Mouse (Mus musculus) myocyte (in vitro differentiated cells): Measurements from ENCODE around the gene Nprl2.

Experiments used
- CEBPB ChIP-seq: IDR thresholded peaks from 2 replicates; pipeline ENCODE4 v1.6.1; 2011; ENCODE audit warnings: mild to moderate bottlenecking, moderate library complexity; ENCODE audit not compliant: poor library complexity, insufficient read depth, severe bottlenecking
- E2F4 ChIP-seq: IDR thresholded peaks from one replicate; pipeline ENCODE4 v1.6.1; 2011; ENCODE audit warnings: mild to moderate bottlenecking, control low read depth, moderate library complexity; ENCODE audit not compliant: insufficient read depth
- MAX ChIP-seq: IDR thresholded peaks from one replicate; pipeline ENCODE4 v1.6.1; 2011; ENCODE audit warnings: low read depth, mild to moderate bottlenecking, control low read depth
- MYOD1 ChIP-seq, 3 experiments: IDR thresholded peaks; one replicate each; pipeline ENCODE4 v1.6.1; 2011; ENCODE audit warnings: control low read depth in 2 of 3, low read depth in 2 of 3, mild to moderate bottlenecking in 2 of 3, moderate library complexity in 1 of 3; ENCODE audit not compliant: insufficient read length in 2 of 3, control insufficient read depth in 1 of 3
- MYOG ChIP-seq, 3 experiments: IDR thresholded peaks; one replicate each; pipeline ENCODE4 v1.6.1; 2011; ENCODE audit warnings: control low read depth in 2 of 3, low read depth in 2 of 3, mild to moderate bottlenecking in 2 of 3; ENCODE audit not compliant: insufficient read length in 2 of 3, control insufficient read depth in 1 of 3, insufficient read depth in 1 of 3
- POLR2A ChIP-seq: IDR thresholded peaks from one replicate; pipeline ENCODE4 v1.6.1; 2011; ENCODE audit warnings: low read depth, mild to moderate bottlenecking, control low read depth, moderate library complexity; ENCODE audit not compliant: insufficient read length
- POLR2AphosphoS2 ChIP-seq: IDR thresholded peaks from one replicate; pipeline ENCODE4 v1.6.1; 2011; ENCODE audit warnings: low read depth, control low read depth; ENCODE audit not compliant: insufficient read length
- REST ChIP-seq: IDR thresholded peaks from one replicate; pipeline ENCODE4 v1.6.1; 2011; ENCODE audit warnings: mild to moderate bottlenecking, control low read depth, moderate library complexity; ENCODE audit not compliant: insufficient read depth, insufficient read length
- SRF ChIP-seq: IDR thresholded peaks from one replicate; pipeline ENCODE4 v1.6.1; 2011; ENCODE audit warnings: low read depth; ENCODE audit not compliant: control insufficient read depth, insufficient read length
- TCF12 ChIP-seq: IDR thresholded peaks from one replicate; pipeline ENCODE4 v1.6.1; 2011; ENCODE audit warnings: mild to moderate bottlenecking, control low read depth; ENCODE audit not compliant: poor library complexity, insufficient read depth, severe bottlenecking
- TCF3 ChIP-seq: IDR thresholded peaks from one replicate; pipeline ENCODE4 v1.6.1; 2011; ENCODE audit warnings: low read depth, control low read depth; ENCODE audit not compliant: insufficient read length
- USF1 ChIP-seq: IDR thresholded peaks from one replicate; pipeline ENCODE4 v1.6.1; 2011; ENCODE audit warnings: low read depth, mild to moderate bottlenecking, control low read depth, moderate library complexity

- TF ChIP-seq USF1 (no peak), POLR2A (no peak), POLR2AphosphoS2 (no peak), MYOG (IDR thresholded peaks at IDR 0.05; ENCODE audit: control insufficient read depth in 1 of 3, insufficient read depth in 1 of 3, insufficient read length in 2 of 3, low read depth in 2 of 3) (no peak), MAX (no peak), E2F4 (no peak), MYOD1 (IDR thresholded peaks at IDR 0.05; ENCODE audit: control insufficient read depth in 1 of 3, insufficient read length in 2 of 3, low read depth in 2 of 3) (no peak), TCF3 (no peak), REST (no peak), TCF12 (no peak), CEBPB (no peak), SRF (no peak)
Measured at GRCm38 (mm10) chr9:107512326-107512725, 29.7 kb upstream of the Nprl2 start.
